In the genomic region with DNA sequence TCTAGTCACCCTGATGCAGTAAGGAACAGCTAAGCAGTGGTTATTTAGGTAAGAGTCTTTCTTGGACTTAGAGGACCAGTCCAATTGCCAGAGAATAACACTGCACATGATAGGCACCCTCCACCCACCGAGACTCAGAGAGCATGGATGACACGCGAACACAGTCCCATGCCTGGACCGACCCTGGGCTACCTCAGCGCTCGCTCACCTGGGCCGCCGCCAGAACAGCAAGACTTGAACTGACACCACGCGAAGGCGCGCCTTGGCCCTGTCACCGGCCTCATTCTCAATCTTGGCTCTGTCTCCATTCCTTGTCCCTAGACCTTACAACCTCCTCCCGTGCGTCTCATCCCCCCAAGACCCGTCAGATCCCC, we compare ENCODE assay signal across 8 mouse cellular contexts. TPM values are rescaled to one million over a fixed set of nuclear protein-coding genes. Genes with fewer than 3 reads are reported as not detected.
A peak's percentile ranks its signal among the peaks of the same experiment; 100 is the strongest.
DNase-seq lines count a peak whose midpoint lies in the region; ATAC-seq and TF ChIP-seq lines count a peak whose summit lies in the region.

No protein-coding gene starts in this region.

- no peaks in the 10 kb centered on the region for H3K9me3 ChIP-seq in E14TG2a.4 (ENCODE audit: low read length)
- H3K9me3 ChIP-seq in embryonic facial prominence, embryonic 15.5 days (replicated peaks) = no peaks in the 10 kb centered on the region
- no peaks in the 10 kb centered on the region for H3K9me3 ChIP-seq in heart, embryonic 15.5 days (replicated peaks)

- no peak for TF ChIP-seq CTCF in E14TG2a.4 (conservative IDR thresholded peaks at IDR 0.05; ENCODE audit: low read length)
- no peak for TF ChIP-seq CTCF in spleen, adult 2 months (IDR thresholded peaks at IDR 0.05; ENCODE audit: extremely low read depth, insufficient read depth, insufficient read length, insufficient replicate concordance)

- H3K9ac ChIP-seq in embryonic facial prominence, embryonic 15.5 days = peak overlapping the region; percentile 96
- H3K9ac ChIP-seq in heart, embryonic 15.5 days = peak overlapping the region; percentile 92

- DNase-seq in adrenal gland, postnatal 10 days = peak; percentile 77
- DNase-seq in kidney, postnatal 14 days = peak; percentile 62
- peak; percentile 49 for DNase-seq in lung, postnatal 14 days
- DNase-seq in spleen, adult 2 months (ENCODE audit: low read depth in 1 of 2, low spot score in 2 of 2) = peak in 1 of 2 experiments; percentile 7

- H3K4me3 ChIP-seq in E14TG2a.4 (replicated peaks; ENCODE audit: low read length) = peak overlapping the region; percentile 90
- peak overlapping the region; percentile 85 for H3K4me3 ChIP-seq in embryonic facial prominence, embryonic 15.5 days (replicated peaks)
- H3K4me3 ChIP-seq in heart, embryonic 15.5 days = peak overlapping the region; percentile 87
- H3K4me3 ChIP-seq in spleen, adult 2 months (ENCODE audit: extremely low read depth, insufficient read depth, insufficient read length) = peak overlapping the region; percentile 53

- no peak for TF ChIP-seq POLR2A in spleen, adult 2 months (IDR thresholded peaks at IDR 0.05; ENCODE audit: low read depth, low read length)

- peak overlapping the region; percentile 89; the same call in 1 of the 2 replicates for H3K27ac ChIP-seq in embryonic facial prominence, embryonic 15.5 days (replicated peaks)
- H3K27ac ChIP-seq in heart, embryonic 15.5 days = no peak overlapping the region
- H3K27ac ChIP-seq in spleen, adult 2 months (ENCODE audit: insufficient read depth, low read length) = no peak overlapping the region

- H3K36me3 ChIP-seq in E14TG2a.4 (ENCODE audit: insufficient read depth, low read length) = peaks cover 28% of the 10 kb centered on the region
- no peaks in the 10 kb centered on the region for H3K36me3 ChIP-seq in embryonic facial prominence, embryonic 15.5 days
- H3K36me3 ChIP-seq in heart, embryonic 15.5 days = no peaks in the 10 kb centered on the region
- H3K36me3 ChIP-seq in spleen, adult 2 months (ENCODE audit: control insufficient read depth, insufficient read depth, low read length) = no peaks in the 10 kb centered on the region

- no peak for ATAC-seq in embryonic facial prominence, embryonic 15.5 days (ENCODE audit: insufficient number of reproducible peaks, low FRiP score, low TSS enrichment, low read depth)
- no peak for ATAC-seq in heart, embryonic 15.5 days (replicated peaks; ENCODE audit: insufficient number of reproducible peaks, insufficient read depth, low FRiP score, low read depth)
- ATAC-seq in inflammation-experienced regulatory T-cells, adult 6 months = no peak

- peak overlapping the region; percentile 84 for H3K4me2 ChIP-seq in embryonic facial prominence, embryonic 15.5 days (replicated peaks)
- H3K4me2 ChIP-seq in heart, embryonic 15.5 days = peak overlapping the region; percentile 81

- peaks cover 51% of the 10 kb centered on the region for H3K4me1 ChIP-seq in E14TG2a.4 (replicated peaks; ENCODE audit: low read depth, low read length)
- peaks cover 49% of the 10 kb centered on the region for H3K4me1 ChIP-seq in embryonic facial prominence, embryonic 15.5 days
- H3K4me1 ChIP-seq in heart, embryonic 15.5 days (replicated peaks) = peaks cover 46% of the 10 kb centered on the region
- H3K4me1 ChIP-seq in spleen, adult 2 months (ENCODE audit: control insufficient read depth, insufficient read depth, insufficient read length) = peaks cover 4% of the 10 kb centered on the region; the same call in 1 of the 2 replicates

- WGBS in embryonic facial prominence, embryonic 15.5 days = 0% methylated on average over 16 of the region's 16 CpGs
- 1% methylated on average over 16 of the region's 16 CpGs for WGBS in heart, embryonic 15.5 days
- 7% methylated on average over 16 of the region's 16 CpGs for WGBS in spleen, adult 2 months

- peaks cover 4% of the 10 kb centered on the region; the same call in 1 of the 2 replicates for H3K27me3 ChIP-seq in E14TG2a.4 (ENCODE audit: insufficient read depth, low read length)
- H3K27me3 ChIP-seq in embryonic facial prominence, embryonic 15.5 days = no peaks in the 10 kb centered on the region
- H3K27me3 ChIP-seq in heart, embryonic 15.5 days = no peaks in the 10 kb centered on the region
- H3K27me3 ChIP-seq in spleen, adult 2 months (ENCODE audit: control insufficient read depth, insufficient read depth, low read length) = no peaks in the 10 kb centered on the region

RNA-seq across cellular contexts. Expression of gene Camsap1, which starts 1.0 kb away (rescaled TPM):
- 10 to 100 TPM; 28.2 to 28.7 TPM for total RNA-seq in adrenal gland, postnatal 10 days (2021)
- polyA plus RNA-seq in embryonic facial prominence, embryonic 15.5 days (2015; fragmentation: Nextera tagmentation; extraction: Ambion mirVana) = 15.1 and 19.5 TPM in 2 replicates
- 11.6 and 12.8 TPM in 2 replicates for polyA plus RNA-seq in heart, embryonic 15.5 days (2015; fragmentation: Nextera tagmentation; extraction: Ambion mirVana)
- polyA plus RNA-seq in spleen, adult 2 months (2012; rRNA removed) = 5.3 and 6.5 TPM in 2 replicates
- 10 to 100 TPM in 1 of 3 experiments, 1 to 10 TPM in 2; 7.0 to 13.6 (median 8.6) TPM for polyA plus RNA-seq in inflammation-experienced regulatory T-cells, adult 6 months (2017; shearing (Covaris generic))

RNA-seq across cellular contexts. Expression of gene Ubac1, which starts 39.5 kb away (rescaled TPM):
- 10 to 100 TPM; 50.5 to 77.3 TPM for total RNA-seq in adrenal gland, postnatal 10 days (2021)
- polyA plus RNA-seq in embryonic facial prominence, embryonic 15.5 days (2015; fragmentation: Nextera tagmentation; extraction: Ambion mirVana) = 93.8 and 97.1 TPM in 2 replicates
- 105 and 107 TPM in 2 replicates for polyA plus RNA-seq in heart, embryonic 15.5 days (2015; fragmentation: Nextera tagmentation; extraction: Ambion mirVana)
- polyA plus RNA-seq in spleen, adult 2 months (2012; rRNA removed) = 69.1 and 80.2 TPM in 2 replicates
- polyA plus RNA-seq in inflammation-experienced regulatory T-cells, adult 6 months (2017; shearing (Covaris generic)) = 10 to 100 TPM; 14.1 to 17.2 (median 16.0) TPM
